Mouse (Mus musculus): ENCODE measurements around the gene Ankrd33. TPM values are rescaled to one million over a fixed set of nuclear protein-coding genes. Genes with fewer than 3 reads are reported as not detected.

Gene Ankrd33
- total and polyA plus RNA-seq, 3 experiments = not detected

DNA sequence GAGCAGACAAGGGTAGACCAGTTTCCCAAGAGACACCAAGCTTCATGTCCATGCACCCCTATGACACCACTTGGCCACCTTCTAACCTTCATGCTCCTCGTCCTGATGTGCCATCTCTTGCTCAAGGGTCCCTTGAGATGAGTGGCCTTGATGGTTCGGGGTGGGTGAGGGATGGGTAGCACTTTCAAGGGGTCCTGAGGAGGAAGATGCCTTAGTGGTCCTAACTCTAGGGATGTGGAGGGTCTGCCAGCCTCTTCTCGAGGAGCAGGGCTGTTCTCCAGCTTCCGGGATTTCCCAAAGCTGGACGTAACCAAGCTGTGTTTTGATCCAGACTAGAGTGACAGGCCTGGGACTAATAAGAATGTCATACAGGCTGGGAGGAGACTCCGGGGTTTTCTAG lies 10.0 kb downstream of the Ankrd33 start:
- H3K9me3 ChIP-seq (replicated peaks; ENCODE audit: insufficient read depth, low read length) = no peaks in the 10 kb centered on the region
- no peaks in the 10 kb centered on the region for H3K79me2 ChIP-seq (ENCODE audit: control insufficient read depth, insufficient read depth, low read length, poor library complexity)
- no peaks in the 10 kb centered on the region for H3K4me1 ChIP-seq (ENCODE audit: control insufficient read depth in 1 of 2, insufficient read depth in 2 of 2, low read length in 2 of 2)
- peaks cover 7% of the 10 kb centered on the region in 2 experiments for H3K27me3 ChIP-seq (ENCODE audit: control insufficient read depth in 1 of 2, insufficient read depth in 2 of 2, low read length in 2 of 2)
- TF ChIP-seq GATA1 (IDR thresholded peaks at IDR 0.05; ENCODE audit: low read depth, low read length) = no peak
- no peak for TF ChIP-seq NELFE (IDR thresholded peaks at IDR 0.05; ENCODE audit: low read depth, low read length)
- TF ChIP-seq NRF1 (IDR thresholded peaks at IDR 0.05; ENCODE audit: insufficient read depth, low read depth, low read length, poor library complexity, severe bottlenecking) = no peak
- no peak for TF ChIP-seq TAL1 (IDR thresholded peaks at IDR 0.05; ENCODE audit: low read length)
- no peak for TF ChIP-seq MYB (IDR thresholded peaks at IDR 0.05; ENCODE audit: low read depth, low read length)
- H3K4me3 ChIP-seq (ENCODE audit: control insufficient read depth in 1 of 2, insufficient read depth in 1 of 2, low read depth in 2 of 2, low read length in 2 of 2) = no peak overlapping the region
- H3K36me3 ChIP-seq (ENCODE audit: control insufficient read depth in 1 of 2, insufficient read depth in 2 of 2, low read length in 2 of 2) = no peaks in the 10 kb centered on the region
- H3K27ac ChIP-seq (ENCODE audit: control insufficient read depth, low read depth, low read length) = no peak overlapping the region
- H3K9ac ChIP-seq (ENCODE audit: control insufficient read depth, low read depth, low read length, poor library complexity, severe bottlenecking) = no peak overlapping the region
- no peak for DNase-seq (ENCODE audit: low read depth, low spot score)

DNA sequence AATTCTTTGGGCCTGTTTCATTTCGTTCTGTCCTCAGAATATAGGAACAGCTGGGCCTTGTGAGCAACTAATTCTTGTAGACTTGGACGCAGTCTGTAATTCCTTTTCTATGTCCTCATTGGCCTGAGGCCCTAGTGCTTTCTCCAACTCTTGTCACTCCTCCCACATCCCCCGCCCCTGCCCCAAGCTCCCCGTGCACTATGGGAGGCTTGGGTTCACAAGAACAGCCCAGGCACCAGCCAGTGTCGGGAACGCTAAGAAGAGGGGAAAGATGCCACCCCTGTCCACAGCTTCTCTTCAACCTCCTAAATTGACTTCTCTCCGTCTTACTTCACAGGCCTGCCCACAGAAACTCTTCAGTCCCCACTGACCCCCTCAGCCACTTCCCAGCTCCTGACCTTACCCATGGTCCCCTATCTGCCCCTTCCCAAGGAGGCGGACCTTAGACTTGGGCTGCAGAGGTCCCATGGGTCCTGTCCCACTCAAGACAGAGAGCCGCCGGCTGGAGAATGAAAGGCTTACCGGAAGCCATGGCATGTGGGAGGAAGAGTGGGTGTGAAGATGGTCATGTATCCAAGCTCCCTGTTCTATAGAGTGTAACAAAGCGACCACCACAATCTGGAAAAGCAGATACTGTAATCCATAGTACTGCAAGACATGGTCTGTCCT lies 11.5 kb downstream of the Ankrd33 start:
- no peak for TF ChIP-seq MAX (IDR thresholded peaks at IDR 0.05; ENCODE audit: low read length)
- TF ChIP-seq EP300 (IDR thresholded peaks at IDR 0.05; ENCODE audit: low read depth in 1 of 2, low read length in 2 of 2) = no peak
- no peak for TF ChIP-seq POLR2AphosphoS5 (IDR thresholded peaks at IDR 0.05; ENCODE audit: borderline replicate concordance, low read depth, low read length)
- no peak for TF ChIP-seq RAD21 (IDR thresholded peaks at IDR 0.05; ENCODE audit: low read depth, low read length)
- TF ChIP-seq JUND (IDR thresholded peaks at IDR 0.05; ENCODE audit: low read depth, low read length) = no peak
- TF ChIP-seq USF1 (IDR thresholded peaks at IDR 0.05; ENCODE audit: low read depth, low read length) = no peak
- no peak for TF ChIP-seq MYB (IDR thresholded peaks at IDR 0.05; ENCODE audit: low read depth, low read length)
- no peak for TF ChIP-seq ZNF384 (IDR thresholded peaks at IDR 0.05; ENCODE audit: low read depth, low read length)
- TF ChIP-seq E2F4 (IDR thresholded peaks at IDR 0.05; ENCODE audit: borderline replicate concordance, low read depth, low read length) = no peak
- no peak for TF ChIP-seq ETS1 (IDR thresholded peaks at IDR 0.05; ENCODE audit: low read depth, low read length)
- TF ChIP-seq ELF1 (IDR thresholded peaks at IDR 0.05; ENCODE audit: low read depth, low read length) = no peak
- no peaks in the 10 kb centered on the region for H3K9me3 ChIP-seq (replicated peaks; ENCODE audit: insufficient read depth, low read length)
- no peak overlapping the region for H3K27ac ChIP-seq (ENCODE audit: control insufficient read depth, low read depth, low read length)
- no peak for DNase-seq (ENCODE audit: low read depth, low spot score)
- no peaks in the 10 kb centered on the region for H3K4me1 ChIP-seq (ENCODE audit: control insufficient read depth in 1 of 2, insufficient read depth in 2 of 2, low read length in 2 of 2)
- no peaks in the 10 kb centered on the region for H3K36me3 ChIP-seq (ENCODE audit: control insufficient read depth in 1 of 2, insufficient read depth in 2 of 2, low read length in 2 of 2)
- no peak overlapping the region for H3K4me3 ChIP-seq (ENCODE audit: control insufficient read depth in 1 of 2, insufficient read depth in 1 of 2, low read depth in 2 of 2, low read length in 2 of 2)
- no peak overlapping the region for H3K9ac ChIP-seq (ENCODE audit: control insufficient read depth, low read depth, low read length, poor library complexity, severe bottlenecking)
- no peaks in the 10 kb centered on the region for H3K79me2 ChIP-seq (ENCODE audit: control insufficient read depth, insufficient read depth, low read length, poor library complexity)
- H3K27me3 ChIP-seq (ENCODE audit: control insufficient read depth in 1 of 2, insufficient read depth in 2 of 2, low read length in 2 of 2) = peaks cover 9 to 12% of the 10 kb centered on the region in 2 experiments
